Mouse (Mus musculus): ENCODE results near the gene Uggt2. TPM values are rescaled to one million over a fixed set of nuclear protein-coding genes. Genes with fewer than 3 reads are reported as not detected.

The Uggt2 gene
- total and polyA plus RNA-seq, 2 experiments from 2014 or later, result 4.5 to 5.2 TPM

GRCm38 (mm10) chr14:119052969-119053368 is 46.3 kb downstream of the Uggt2 start:
- Histone ChIP-seq H3K36me3 (replicated peaks; ENCODE audit: control insufficient read depth, insufficient read depth, low read length) (peaks cover 8% of the 10 kb centered on the region; the same call in 1 of the 2 replicates), H3K9ac (replicated peaks; ENCODE audit: low read depth, low read length) (no peak overlapping the region), H3K27ac (ENCODE audit: low read depth) (no peak overlapping the region), H3K9me3 (replicated peaks; ENCODE audit: control insufficient read depth, low read length) (no peaks in the 10 kb centered on the region), H3K4me3 (ENCODE audit: low read depth, low read length) (no peak overlapping the region), H3K4me1 (ENCODE audit: control insufficient read depth, insufficient read depth) (no peaks in the 10 kb centered on the region), H3K27me3 (ENCODE audit: control insufficient read depth, insufficient read depth, low read length) (no peaks in the 10 kb centered on the region), H3K4me2 (ENCODE audit: low read depth, low read length) (no peak overlapping the region)
- WGBS, result 88% methylated on average over 1 of the region's 1 CpGs
- TF ChIP-seq CTCF (IDR thresholded peaks at IDR 0.05; ENCODE audit: low read depth) (no peak), EP300 (IDR thresholded peaks at IDR 0.05; ENCODE audit: low read depth) (no peak)
- no peak for ATAC-seq (ENCODE audit: insufficient read depth, low read depth)
- no peak for DNase-seq (ENCODE audit: low spot score)

- DNase-seq (ENCODE audit: low spot score) (no peak), ATAC-seq (ENCODE audit: insufficient read depth, low read depth) (no peak)
- no peaks in the 10 kb centered on the region for H3K27me3 ChIP-seq (ENCODE audit: control insufficient read depth, insufficient read depth, low read length)
- no peaks in the 10 kb centered on the region for H3K9me3 ChIP-seq (replicated peaks; ENCODE audit: control insufficient read depth, low read length)
- no peak overlapping the region for H3K4me2 ChIP-seq (ENCODE audit: low read depth, low read length)
- no peak overlapping the region for H3K9ac ChIP-seq (replicated peaks; ENCODE audit: low read depth, low read length)
- 88% methylated on average over 3 of the region's 3 CpGs for WGBS
- TF ChIP-seq CTCF (IDR thresholded peaks at IDR 0.05; ENCODE audit: low read depth) (no peak), EP300 (IDR thresholded peaks at IDR 0.05; ENCODE audit: low read depth) (no peak)
- 0 out of 2 replicates have a peak, but pooled peaks cover 5% of the 10 kb centered on the region for H3K36me3 ChIP-seq (replicated peaks; ENCODE audit: control insufficient read depth, insufficient read depth, low read length)
- H3K4me3 ChIP-seq (ENCODE audit: low read depth, low read length), result no peak overlapping the region
- H3K27ac ChIP-seq (ENCODE audit: low read depth), result no peak overlapping the region
- H3K4me1 ChIP-seq (ENCODE audit: control insufficient read depth, insufficient read depth), result no peaks in the 10 kb centered on the region
These were observed 46.9 kb downstream of the Uggt2 start for GRCm38 (mm10) chr14:119052361-119052760.

DNA sequence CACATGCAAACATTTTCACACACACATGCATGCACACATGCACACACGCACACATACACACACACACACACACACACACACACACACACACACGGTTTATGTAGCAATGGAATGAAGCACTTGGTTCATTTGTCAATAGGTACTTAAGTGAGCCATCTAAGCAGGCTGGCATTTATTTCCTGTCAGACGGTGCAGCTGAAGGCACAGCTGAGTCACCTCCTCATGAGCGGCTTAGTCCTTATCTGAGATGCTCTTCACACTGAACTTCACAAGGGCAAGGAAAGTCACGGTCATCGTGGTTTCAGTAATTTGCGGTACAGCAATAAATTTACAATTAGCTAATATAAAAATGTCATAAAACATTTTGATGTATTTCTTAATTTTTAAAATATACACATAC is 55.5 kb downstream of the Uggt2 start:
- Histone ChIP-seq H3K4me1 (ENCODE audit: control insufficient read depth, insufficient read depth) (no peaks in the 10 kb centered on the region), H3K36me3 (replicated peaks; ENCODE audit: control insufficient read depth, insufficient read depth, low read length) (no peaks in the 10 kb centered on the region), H3K4me3 (ENCODE audit: low read depth, low read length) (no peak overlapping the region), H3K9me3 (replicated peaks; ENCODE audit: control insufficient read depth, low read length) (no peaks in the 10 kb centered on the region), H3K27ac (ENCODE audit: low read depth) (no peak overlapping the region), H3K27me3 (ENCODE audit: control insufficient read depth, insufficient read depth, low read length) (no peaks in the 10 kb centered on the region), H3K9ac (replicated peaks; ENCODE audit: low read depth, low read length) (no peak overlapping the region), H3K4me2 (ENCODE audit: low read depth, low read length) (no peak overlapping the region)
- DNase-seq (ENCODE audit: low spot score) (peak; percentile 34), ATAC-seq (ENCODE audit: insufficient read depth, low read depth) (no peak; the same call in 1 of the 2 replicates)
- no peak for TF ChIP-seq EP300 (IDR thresholded peaks at IDR 0.05; ENCODE audit: low read depth)
- no peak for TF ChIP-seq CTCF (IDR thresholded peaks at IDR 0.05; ENCODE audit: low read depth)
- WGBS, result 32% methylated on average over 7 of the region's 7 CpGs

DNA sequence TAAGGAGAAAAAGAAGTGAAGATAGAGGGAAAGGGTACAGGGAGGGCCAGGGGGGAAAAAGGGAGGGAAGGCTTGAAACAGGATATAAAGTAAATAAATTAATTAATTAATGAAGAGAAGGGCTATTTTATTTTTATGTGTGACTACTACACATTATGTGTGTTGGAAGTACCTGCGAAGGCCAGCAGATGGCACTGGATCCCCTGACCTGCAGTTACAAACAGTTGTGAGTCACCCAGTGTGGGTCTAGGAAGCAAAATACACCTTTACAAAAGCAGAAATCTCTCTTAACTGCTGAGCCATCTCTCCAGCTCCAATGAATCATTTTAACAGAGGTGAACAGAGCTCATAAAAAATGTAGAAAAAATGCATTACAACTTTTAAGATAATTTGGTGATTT is 59.0 kb downstream of the Uggt2 start:
- peak; percentile 57 for TF ChIP-seq CTCF (IDR thresholded peaks at IDR 0.05; ENCODE audit: low read depth)
- no peak for TF ChIP-seq EP300 (IDR thresholded peaks at IDR 0.05; ENCODE audit: low read depth)
- DNase-seq (ENCODE audit: low spot score) (peak; percentile 18), ATAC-seq (ENCODE audit: insufficient read depth, low read depth) (no peak; the same call in 1 of the 2 replicates)
- Histone ChIP-seq H3K9ac (replicated peaks; ENCODE audit: low read depth, low read length) (no peak overlapping the region), H3K27ac (ENCODE audit: low read depth) (no peak overlapping the region), H3K9me3 (replicated peaks; ENCODE audit: control insufficient read depth, low read length) (no peaks in the 10 kb centered on the region), H3K27me3 (ENCODE audit: control insufficient read depth, insufficient read depth, low read length) (no peaks in the 10 kb centered on the region), H3K36me3 (replicated peaks; ENCODE audit: control insufficient read depth, insufficient read depth, low read length) (no peaks in the 10 kb centered on the region), H3K4me3 (ENCODE audit: low read depth, low read length) (no peak overlapping the region), H3K4me1 (ENCODE audit: control insufficient read depth, insufficient read depth) (no peaks in the 10 kb centered on the region), H3K4me2 (ENCODE audit: low read depth, low read length) (no peak overlapping the region)
- WGBS, result 71% methylated on average over 1 of the region's 1 CpGs

- H3K9ac ChIP-seq (replicated peaks; ENCODE audit: low read depth, low read length), result no peak overlapping the region
- H3K9me3 ChIP-seq (replicated peaks; ENCODE audit: control insufficient read depth, low read length), result no peaks in the 10 kb centered on the region
- 77% methylated on average over 3 of the region's 3 CpGs for WGBS
- TF ChIP-seq EP300 (IDR thresholded peaks at IDR 0.05; ENCODE audit: low read depth) (no peak), CTCF (IDR thresholded peaks at IDR 0.05; ENCODE audit: low read depth) (no peak)
- ATAC-seq (ENCODE audit: insufficient read depth, low read depth) (no peak), DNase-seq (ENCODE audit: low spot score) (no peak)
- no peak overlapping the region for H3K4me3 ChIP-seq (ENCODE audit: low read depth, low read length)
- H3K4me2 ChIP-seq (ENCODE audit: low read depth, low read length), result no peak overlapping the region
- H3K4me1 ChIP-seq (ENCODE audit: control insufficient read depth, insufficient read depth), result no peaks in the 10 kb centered on the region
- no peak overlapping the region for H3K27ac ChIP-seq (ENCODE audit: low read depth)
- 0 out of 2 replicates have a peak, but pooled peaks cover 9% of the 10 kb centered on the region for H3K36me3 ChIP-seq (replicated peaks; ENCODE audit: control insufficient read depth, insufficient read depth, low read length)
- H3K27me3 ChIP-seq (ENCODE audit: control insufficient read depth, insufficient read depth, low read length), result no peaks in the 10 kb centered on the region
These were observed 61.5 kb downstream of the Uggt2 start for GRCm38 (mm10) chr14:119037755-119038154.

GRCm38 (mm10) chr14:119037076-119037683 is 62.0 kb downstream of the Uggt2 start:
- no peak overlapping the region for H3K27ac ChIP-seq (ENCODE audit: low read depth)
- no peaks in the 10 kb centered on the region for H3K4me1 ChIP-seq (ENCODE audit: control insufficient read depth, insufficient read depth)
- WGBS, result 90% methylated on average over 12 of the region's 12 CpGs
- ATAC-seq (ENCODE audit: insufficient read depth, low read depth), result no peak
- H3K9ac ChIP-seq (replicated peaks; ENCODE audit: low read depth, low read length), result no peak overlapping the region
- no peak for DNase-seq (ENCODE audit: low spot score)
- H3K4me2 ChIP-seq (ENCODE audit: low read depth, low read length), result no peak overlapping the region
- H3K4me3 ChIP-seq (ENCODE audit: low read depth, low read length), result no peak overlapping the region
- no peaks in the 10 kb centered on the region for H3K9me3 ChIP-seq (replicated peaks; ENCODE audit: control insufficient read depth, low read length)
- no peaks in the 10 kb centered on the region for H3K27me3 ChIP-seq (ENCODE audit: control insufficient read depth, insufficient read depth, low read length)
- 0 out of 2 replicates have a peak, but pooled peaks cover 9% of the 10 kb centered on the region for H3K36me3 ChIP-seq (replicated peaks; ENCODE audit: control insufficient read depth, insufficient read depth, low read length)
- TF ChIP-seq EP300 (IDR thresholded peaks at IDR 0.05; ENCODE audit: low read depth) (no peak), CTCF (IDR thresholded peaks at IDR 0.05; ENCODE audit: low read depth) (no peak)
